Mouse (Mus musculus): ENCODE results near the gene Syt6. TPM values are rescaled to one million over a fixed set of nuclear protein-coding genes. Genes with fewer than 3 reads are reported as not detected.

Syt6 gene
- polyA plus RNA-seq, 1 experiment from 2014 or later: 19.1 TPM

GRCm38 (mm10) chr3:103610231-103610630 lies 35.2 kb downstream of the Syt6 start:
- no peak for ATAC-seq (ENCODE audit: low read depth)

GRCm38 (mm10) chr3:103612636-103613355 lies 37.8 kb downstream of the Syt6 start:
- H3K4me2 ChIP-seq (ENCODE audit: low read depth, low read length): no peak overlapping the region
- no peak for ATAC-seq (ENCODE audit: low read depth)
- WGBS: 80% methylated on average over 9 of the region's 9 CpGs

More at GRCm38 (mm10) chr3:103610231-103610630, 35.2 kb downstream of the Syt6 start:
- 94% methylated on average over 5 of the region's 5 CpGs for WGBS
- H3K27me3 ChIP-seq (ENCODE audit: control insufficient read depth, insufficient read depth, low read length): no peaks in the 10 kb centered on the region
- no peak overlapping the region for H3K9ac ChIP-seq (replicated peaks; ENCODE audit: low read depth, low read length)
- no peak overlapping the region for H3K4me2 ChIP-seq (ENCODE audit: low read depth, low read length)
- no peaks in the 10 kb centered on the region for H3K36me3 ChIP-seq (ENCODE audit: control insufficient read depth, insufficient read depth, low read length)
- H3K4me3 ChIP-seq (ENCODE audit: low read depth, low read length): no peak overlapping the region
- H3K9me3 ChIP-seq (ENCODE audit: control insufficient read depth, low read length): no peaks in the 10 kb centered on the region
- H3K27ac ChIP-seq (ENCODE audit: low read depth, low read length): no peak overlapping the region
- H3K4me1 ChIP-seq (ENCODE audit: control insufficient read depth, insufficient read depth, low read length): peaks cover 7% of the 10 kb centered on the region; the same call in 1 of the 2 replicates

DNA sequence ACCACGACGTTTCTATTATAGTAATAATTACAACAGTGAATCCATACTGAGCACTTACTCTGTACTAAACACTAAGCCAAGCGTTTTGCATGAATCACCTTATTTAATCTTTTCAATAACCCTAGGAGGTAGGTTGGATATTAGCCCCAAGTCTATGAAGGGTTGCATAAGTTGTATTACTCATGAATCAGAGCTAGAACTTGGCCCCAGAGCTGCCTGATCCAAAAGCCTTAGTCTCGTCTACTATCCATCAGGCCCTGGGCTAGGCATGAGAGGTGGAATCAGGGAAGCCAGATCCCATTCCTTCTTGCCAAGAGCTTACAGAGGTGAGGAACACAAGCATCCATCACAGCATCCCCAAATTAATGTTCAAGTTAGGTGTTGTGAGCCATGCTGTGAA lies 40.6 kb downstream of the Syt6 start:
- no peaks in the 10 kb centered on the region for H3K4me1 ChIP-seq (ENCODE audit: control insufficient read depth, insufficient read depth, low read length)
- H3K9ac ChIP-seq (replicated peaks; ENCODE audit: low read depth, low read length): no peak overlapping the region
- no peak overlapping the region for H3K4me2 ChIP-seq (ENCODE audit: low read depth, low read length)
- no peaks in the 10 kb centered on the region for H3K36me3 ChIP-seq (ENCODE audit: control insufficient read depth, insufficient read depth, low read length)
- no peak for ATAC-seq (ENCODE audit: low read depth)
- 82% methylated on average over 4 of the region's 4 CpGs for WGBS
- no peak overlapping the region for H3K27ac ChIP-seq (ENCODE audit: low read depth, low read length)
- no peaks in the 10 kb centered on the region for H3K27me3 ChIP-seq (ENCODE audit: control insufficient read depth, insufficient read depth, low read length)
- H3K4me3 ChIP-seq (ENCODE audit: low read depth, low read length): no peak overlapping the region
- no peaks in the 10 kb centered on the region for H3K9me3 ChIP-seq (ENCODE audit: control insufficient read depth, low read length)

More at GRCm38 (mm10) chr3:103612636-103613355, 37.8 kb downstream of the Syt6 start:
- Histone ChIP-seq H3K9me3 (ENCODE audit: control insufficient read depth, low read length) (no peaks in the 10 kb centered on the region), H3K27ac (ENCODE audit: low read depth, low read length) (no peak overlapping the region), H3K4me3 (ENCODE audit: low read depth, low read length) (no peak overlapping the region), H3K4me1 (ENCODE audit: control insufficient read depth, insufficient read depth, low read length) (no peaks in the 10 kb centered on the region), H3K9ac (replicated peaks; ENCODE audit: low read depth, low read length) (no peak overlapping the region), H3K27me3 (ENCODE audit: control insufficient read depth, insufficient read depth, low read length) (no peaks in the 10 kb centered on the region), H3K36me3 (ENCODE audit: control insufficient read depth, insufficient read depth, low read length) (no peaks in the 10 kb centered on the region)

- 52% methylated on average over 6 of the region's 6 CpGs for WGBS
Observed at GRCm38 (mm10) chr3:103616981-103617380, 42.0 kb downstream of the Syt6 start.

DNA sequence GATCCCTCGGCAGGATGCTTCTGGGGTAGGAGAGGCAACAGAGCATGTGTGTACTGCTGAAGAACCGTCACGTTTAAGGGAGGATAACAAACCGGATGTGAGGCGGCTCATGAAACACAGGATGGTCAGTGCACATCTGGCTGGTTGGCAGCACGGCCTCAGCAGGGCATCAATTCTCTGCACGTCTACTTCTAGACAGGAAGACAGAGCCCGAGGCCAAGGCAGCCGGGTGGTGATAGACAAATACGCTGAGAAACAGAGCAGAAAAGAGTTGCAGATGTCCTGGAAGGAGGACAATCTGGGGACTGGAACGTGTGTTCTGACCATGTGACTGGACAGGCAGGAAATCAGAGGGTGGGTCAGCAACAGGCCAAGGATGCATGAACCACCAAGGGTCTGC lies 45.1 kb downstream of the Syt6 start:
- 81% methylated on average over 11 of the region's 11 CpGs for WGBS
- Histone ChIP-seq H3K9me3 (ENCODE audit: control insufficient read depth, low read length) (no peaks in the 10 kb centered on the region), H3K4me2 (ENCODE audit: low read depth, low read length) (no peak overlapping the region), H3K36me3 (ENCODE audit: control insufficient read depth, insufficient read depth, low read length) (no peaks in the 10 kb centered on the region), H3K4me3 (ENCODE audit: low read depth, low read length) (no peak overlapping the region), H3K4me1 (ENCODE audit: control insufficient read depth, insufficient read depth, low read length) (peaks cover 9% of the 10 kb centered on the region; the same call in 1 of the 2 replicates), H3K9ac (replicated peaks; ENCODE audit: low read depth, low read length) (no peak overlapping the region), H3K27me3 (ENCODE audit: control insufficient read depth, insufficient read depth, low read length) (no peaks in the 10 kb centered on the region), H3K27ac (ENCODE audit: low read depth, low read length) (no peak overlapping the region)
- no peak for ATAC-seq (ENCODE audit: low read depth)

More at GRCm38 (mm10) chr3:103616981-103617380, 42.0 kb downstream of the Syt6 start:
- H3K27ac ChIP-seq (ENCODE audit: low read depth, low read length): no peak overlapping the region
- no peaks in the 10 kb centered on the region for H3K27me3 ChIP-seq (ENCODE audit: control insufficient read depth, insufficient read depth, low read length)
- no peak for ATAC-seq (ENCODE audit: low read depth)
- H3K4me2 ChIP-seq (ENCODE audit: low read depth, low read length): no peak overlapping the region
- H3K4me1 ChIP-seq (ENCODE audit: control insufficient read depth, insufficient read depth, low read length): no peaks in the 10 kb centered on the region
- H3K36me3 ChIP-seq (ENCODE audit: control insufficient read depth, insufficient read depth, low read length): no peaks in the 10 kb centered on the region
- no peak overlapping the region for H3K9ac ChIP-seq (replicated peaks; ENCODE audit: low read depth, low read length)
- H3K9me3 ChIP-seq (ENCODE audit: control insufficient read depth, low read length): no peaks in the 10 kb centered on the region
- H3K4me3 ChIP-seq (ENCODE audit: low read depth, low read length): no peak overlapping the region

- Histone ChIP-seq H3K27ac (ENCODE audit: low read depth, low read length) (no peak overlapping the region), H3K27me3 (ENCODE audit: control insufficient read depth, insufficient read depth, low read length) (no peaks in the 10 kb centered on the region), H3K4me1 (ENCODE audit: control insufficient read depth, insufficient read depth, low read length) (peaks cover 9% of the 10 kb centered on the region; the same call in 1 of the 2 replicates), H3K9ac (replicated peaks; ENCODE audit: low read depth, low read length) (no peak overlapping the region), H3K4me2 (ENCODE audit: low read depth, low read length) (no peak overlapping the region), H3K36me3 (ENCODE audit: control insufficient read depth, insufficient read depth, low read length) (no peaks in the 10 kb centered on the region), H3K4me3 (ENCODE audit: low read depth, low read length) (no peak overlapping the region), H3K9me3 (ENCODE audit: control insufficient read depth, low read length) (no peaks in the 10 kb centered on the region)
- 86% methylated on average over 10 of the region's 10 CpGs for WGBS
- no peak for ATAC-seq (ENCODE audit: low read depth)
Observed at GRCm38 (mm10) chr3:103623893-103624470, 49.0 kb downstream of the Syt6 start.

DNA sequence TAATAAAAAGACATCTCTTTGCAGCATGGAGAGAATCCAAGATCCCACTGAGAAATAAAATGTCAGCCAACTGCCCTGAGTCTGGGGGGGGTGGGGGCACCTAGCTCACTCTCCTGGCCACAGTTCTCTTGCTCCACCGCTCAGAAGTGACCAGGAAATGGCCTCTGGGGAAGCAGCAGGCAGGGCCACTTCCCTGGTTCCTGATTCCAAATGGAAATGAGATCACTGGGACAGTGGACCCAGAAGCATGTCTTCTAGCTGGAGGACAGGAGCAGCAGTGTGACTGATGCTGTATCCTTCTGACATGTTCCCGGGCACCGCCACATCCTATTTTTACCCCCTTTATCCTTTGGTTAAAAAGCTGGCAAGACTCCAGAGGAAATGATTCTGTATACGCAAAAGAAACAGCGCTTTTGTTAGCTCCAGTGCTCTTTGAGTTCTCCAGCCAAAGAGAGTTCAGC lies 49.6 kb downstream of the Syt6 start:
- no peaks in the 10 kb centered on the region for H3K9me3 ChIP-seq (ENCODE audit: control insufficient read depth, low read length)
- H3K27me3 ChIP-seq (ENCODE audit: control insufficient read depth, insufficient read depth, low read length): no peaks in the 10 kb centered on the region
- no peak for ATAC-seq (ENCODE audit: low read depth)
- H3K9ac ChIP-seq (replicated peaks; ENCODE audit: low read depth, low read length): no peak overlapping the region
- H3K36me3 ChIP-seq (ENCODE audit: control insufficient read depth, insufficient read depth, low read length): no peaks in the 10 kb centered on the region
- no peak overlapping the region for H3K27ac ChIP-seq (ENCODE audit: low read depth, low read length)
- no peak overlapping the region for H3K4me2 ChIP-seq (ENCODE audit: low read depth, low read length)
- no peak overlapping the region for H3K4me3 ChIP-seq (ENCODE audit: low read depth, low read length)
- 40% methylated on average over 5 of the region's 5 CpGs for WGBS
- peaks cover 9% of the 10 kb centered on the region; the same call in 1 of the 2 replicates for H3K4me1 ChIP-seq (ENCODE audit: control insufficient read depth, insufficient read depth, low read length)

- Histone ChIP-seq H3K4me2 (ENCODE audit: low read depth, low read length) (no peak overlapping the region), H3K9me3 (ENCODE audit: control insufficient read depth, low read length) (no peaks in the 10 kb centered on the region), H3K4me1 (ENCODE audit: control insufficient read depth, insufficient read depth, low read length) (peaks cover 9% of the 10 kb centered on the region; the same call in 1 of the 2 replicates), H3K9ac (replicated peaks; ENCODE audit: low read depth, low read length) (no peak overlapping the region), H3K36me3 (ENCODE audit: control insufficient read depth, insufficient read depth, low read length) (no peaks in the 10 kb centered on the region), H3K4me3 (ENCODE audit: low read depth, low read length) (no peak overlapping the region), H3K27ac (ENCODE audit: low read depth, low read length) (no peak overlapping the region), H3K27me3 (ENCODE audit: control insufficient read depth, insufficient read depth, low read length) (no peaks in the 10 kb centered on the region)
- 70% methylated on average over 13 of the region's 13 CpGs for WGBS
- no peak for ATAC-seq (ENCODE audit: low read depth)
Observed at GRCm38 (mm10) chr3:103625169-103625568, 50.1 kb downstream of the Syt6 start.

- H3K27ac ChIP-seq (ENCODE audit: low read depth, low read length): no peak overlapping the region
Observed at GRCm38 (mm10) chr3:103626481-103626880, 51.5 kb downstream of the Syt6 start.

More at GRCm38 (mm10) chr3:103626481-103626880, 51.5 kb downstream of the Syt6 start:
- 90% methylated on average over 4 of the region's 4 CpGs for WGBS
- H3K27me3 ChIP-seq (ENCODE audit: control insufficient read depth, insufficient read depth, low read length): no peaks in the 10 kb centered on the region
- no peak overlapping the region for H3K9ac ChIP-seq (replicated peaks; ENCODE audit: low read depth, low read length)
- H3K4me3 ChIP-seq (ENCODE audit: low read depth, low read length): no peak overlapping the region
- peaks cover 9% of the 10 kb centered on the region; the same call in 1 of the 2 replicates for H3K4me1 ChIP-seq (ENCODE audit: control insufficient read depth, insufficient read depth, low read length)
- H3K4me2 ChIP-seq (ENCODE audit: low read depth, low read length): no peak overlapping the region
- no peaks in the 10 kb centered on the region for H3K36me3 ChIP-seq (ENCODE audit: control insufficient read depth, insufficient read depth, low read length)
- ATAC-seq (ENCODE audit: low read depth): no peak
- no peaks in the 10 kb centered on the region for H3K9me3 ChIP-seq (ENCODE audit: control insufficient read depth, low read length)

Data from neural tube, embryonic 14.5 days (tissue).